Mouse (Mus musculus) gastrocnemius, postnatal 25 days (tissue): ENCODE measurements around the gene Usp28. TPM values are rescaled to one million over a fixed set of nuclear protein-coding genes. Genes with fewer than 3 reads are reported as not detected.
"Not testable (repeated sequence)": the region's sequence is repeated elsewhere in the genome, so short reads cannot be mapped to it uniquely, and the experiment has no call there.

ENCODE experiments used
- DNase-seq: peaks from one replicate; pipeline ENCODE4 v3.0.0; 2022
- long read RNA-seq, 2 experiments: library from polyadenylated mRNA; stranded (forward); transcript quantifications; one replicate each; pipeline ENCODE4 v2.0.0; 2021
- total RNA-seq, 2 experiments: library from RNA; stranded (reverse); gene quantifications; 1 replicate in 1 of 2; 2 replicates in 1 of 2; pipeline ENCODE4 v1.2.3; 2021

Gene Usp28
- 10 to 100 TPM; 63.8 to 92.9 TPM for total RNA-seq
- long read RNA-seq, experiment 1, partial matches to known transcripts = 4 of 30 reads
- long read RNA-seq, experiment 1, other reads (novel, unspliced or antisense) = 26 of 30 reads
- long read RNA-seq, experiment 2, full-length matches to known transcripts = 1 of 53 reads
- long read RNA-seq, experiment 2, partial matches to known transcripts = 5 of 53 reads
- long read RNA-seq, experiment 2, other reads (novel, unspliced or antisense) = 47 of 53 reads

DNA sequence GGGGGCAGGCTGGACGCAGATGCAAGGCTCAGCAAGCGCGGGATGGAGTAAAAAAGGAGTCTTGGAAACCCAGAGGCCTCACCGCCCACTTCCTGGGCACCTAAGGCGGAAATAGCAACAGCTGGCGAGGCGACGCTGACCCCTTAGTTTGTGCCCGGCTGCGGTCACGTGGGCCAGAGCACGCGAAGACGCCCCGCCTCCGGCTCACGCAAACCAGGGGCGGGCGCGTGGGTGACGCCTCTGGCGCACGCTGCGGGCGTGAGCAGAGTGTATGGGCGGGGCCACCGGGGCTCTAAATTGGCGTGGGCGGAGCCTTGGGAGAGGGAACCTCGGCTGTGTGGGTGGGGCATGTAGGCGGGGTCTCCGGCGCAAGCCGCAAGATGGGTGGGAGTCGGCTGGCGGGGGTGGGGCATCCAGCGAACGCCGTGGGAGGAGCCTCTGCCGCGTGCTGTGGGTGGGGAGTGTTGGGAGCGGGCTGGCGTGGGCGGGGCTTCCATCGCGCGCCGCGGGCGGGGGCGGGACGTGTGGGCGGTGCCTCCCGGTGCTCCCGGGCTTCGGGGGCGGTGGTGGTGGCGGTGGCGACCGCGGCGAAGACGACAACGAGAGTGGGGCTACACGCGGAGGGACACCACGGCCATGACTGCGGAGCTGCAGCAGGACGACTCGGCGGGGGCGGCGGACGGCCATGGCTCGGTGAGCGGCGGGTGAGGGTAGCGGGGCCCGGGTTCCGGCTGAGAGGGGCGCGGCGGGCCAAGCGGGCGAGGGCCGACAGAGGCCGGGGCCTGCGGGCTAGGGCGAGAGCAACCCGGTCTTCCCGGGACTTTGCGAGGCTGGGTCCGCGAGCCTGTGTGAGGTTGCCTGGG lies at the start of gene Usp28:
TSS of gene Usp28 (plus strand) at position 531 of the 863 bp plus-strand sequence.
- peak; percentile 99 for DNase-seq

DNA sequence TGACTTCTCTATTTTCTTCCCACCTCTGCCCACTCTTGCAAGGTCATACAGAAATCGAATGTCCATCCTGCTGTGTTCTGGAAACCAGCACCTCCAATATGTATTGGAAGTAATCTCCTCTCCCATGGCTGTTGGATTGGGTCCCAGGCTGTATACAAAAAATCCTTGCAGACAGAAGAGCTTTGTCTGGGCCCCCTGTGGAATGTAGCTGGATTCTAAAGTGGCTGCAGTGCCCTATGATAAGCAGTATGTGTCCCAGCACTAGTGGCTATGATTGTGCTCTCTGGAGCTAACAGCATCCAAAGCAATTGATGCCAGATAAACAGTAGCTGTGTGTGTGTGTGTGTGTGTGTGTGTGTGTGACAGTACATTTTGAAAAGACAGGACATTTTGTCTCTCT lies 42.8 kb upstream of the Usp28 start:
- no peak for DNase-seq

- no peak for DNase-seq
These were observed 37.6 kb upstream of the Usp28 start for GRCm38 (mm10) chr9:48947565-48947964.

- DNase-seq = no peak
These were observed 23.9 kb upstream of the Usp28 start for GRCm38 (mm10) chr9:48961314-48961713.

GRCm38 (mm10) chr9:48962131-48962530 lies 23.0 kb upstream of the Usp28 start:
- no peak for DNase-seq

- DNase-seq = no peak
These were observed 20.6 kb upstream of the Usp28 start, which contains the start of gene Htr3b for GRCm38 (mm10) chr9:48964587-48965040. Gene Htr3b, minus strand, starts transcription at chr9:48964990.

- DNase-seq = no peak
These were observed 12.7 kb upstream of the Usp28 start for GRCm38 (mm10) chr9:48972494-48972893.

DNA sequence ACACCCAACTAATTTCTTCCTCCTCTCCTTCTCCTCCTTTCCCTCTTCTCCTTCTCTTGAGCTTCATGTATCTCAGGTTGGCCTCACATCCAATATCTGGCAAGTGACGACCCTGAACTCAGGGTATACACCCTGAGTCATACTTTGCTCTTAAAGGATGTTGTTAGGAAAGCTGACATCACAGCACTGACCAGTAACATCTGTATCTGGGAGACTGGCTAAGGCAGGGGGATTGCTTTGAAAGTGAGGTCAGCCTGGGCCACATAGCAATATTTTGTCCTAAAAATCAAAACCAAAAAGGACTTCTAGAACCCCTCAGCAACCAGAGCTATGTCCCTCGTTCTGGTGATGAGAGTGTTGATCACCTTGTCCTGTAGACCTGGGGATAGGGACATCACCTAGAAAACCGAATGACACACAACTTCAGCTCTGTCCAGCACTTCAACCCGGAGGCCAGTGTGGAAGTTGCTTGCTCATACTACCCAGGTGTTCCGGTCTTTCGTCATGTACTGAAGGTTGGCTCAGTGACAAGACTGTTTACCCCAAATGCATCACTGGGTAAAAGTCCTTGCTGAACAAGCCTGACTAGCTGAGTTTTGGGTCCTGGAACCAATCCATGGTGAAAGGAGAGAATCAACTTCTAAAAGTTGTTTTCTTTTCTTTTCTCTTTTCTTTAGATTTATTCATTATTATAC lies 8.4 kb upstream of the Usp28 start:
- no peak for DNase-seq

DNA sequence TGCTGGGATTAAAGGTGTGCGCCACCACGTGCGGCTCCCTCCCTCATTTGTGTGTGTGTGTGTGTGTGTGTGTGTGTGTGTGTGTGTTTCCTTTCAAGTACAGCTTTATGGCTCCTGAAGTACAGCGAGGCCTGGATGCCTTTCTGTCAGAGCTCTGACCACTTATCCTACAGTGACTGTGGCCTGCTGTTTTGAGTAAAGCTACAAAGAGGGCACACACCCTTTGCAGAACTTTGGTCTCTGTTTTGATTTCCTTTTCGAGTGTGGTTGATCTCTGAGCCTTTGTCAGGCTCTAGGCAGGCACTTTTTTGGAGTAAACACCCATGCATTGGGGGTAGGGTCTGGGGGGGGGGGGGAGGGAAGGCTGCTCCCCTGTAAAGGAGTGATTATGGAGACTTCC lies 4.8 kb upstream of the Usp28 start:
- no peak for DNase-seq

DNA sequence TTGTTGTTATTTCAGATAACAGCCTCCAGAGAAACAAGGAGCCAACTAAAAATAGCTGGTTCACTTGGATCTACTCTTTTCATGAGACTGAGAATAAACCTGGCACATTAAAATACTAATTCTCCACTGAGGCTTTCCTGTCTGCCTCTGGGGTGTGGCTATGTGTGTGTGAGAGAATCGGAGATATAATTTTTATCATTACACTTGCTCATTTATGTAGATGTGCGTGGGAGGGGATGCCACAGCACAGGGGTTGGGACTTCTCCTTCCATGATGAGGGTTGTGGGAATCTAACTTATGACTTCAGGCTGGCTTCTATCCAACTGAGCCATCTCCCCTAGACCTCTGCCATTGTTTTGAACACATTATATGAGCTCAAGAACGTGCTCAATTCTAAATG lies 4.4 kb upstream of the Usp28 start:
- DNase-seq = no peak

GRCm38 (mm10) chr9:48981827-48982226 lies 3.3 kb upstream of the Usp28 start:
- DNase-seq = no peak

DNA sequence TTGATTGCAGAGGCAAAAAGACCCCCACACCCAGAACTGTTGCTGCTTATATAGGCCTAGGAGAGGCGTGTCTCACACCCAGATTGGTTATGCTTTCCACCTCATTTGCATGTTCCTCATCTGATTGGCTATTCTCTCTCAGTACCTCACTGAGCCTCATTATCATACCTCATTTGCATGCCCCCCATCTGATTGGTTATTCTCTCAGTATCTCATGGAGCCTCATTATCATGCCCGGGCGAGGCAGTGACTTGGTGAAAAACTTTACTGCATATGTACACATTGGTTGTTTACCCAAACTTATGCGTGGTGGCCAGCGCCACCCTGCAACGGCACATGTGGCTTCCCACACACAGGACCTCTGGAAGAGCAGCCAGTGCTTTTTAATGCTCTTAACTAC lies 1.4 kb upstream of the Usp28 start:
- not testable (repeated sequence) for DNase-seq

DNA sequence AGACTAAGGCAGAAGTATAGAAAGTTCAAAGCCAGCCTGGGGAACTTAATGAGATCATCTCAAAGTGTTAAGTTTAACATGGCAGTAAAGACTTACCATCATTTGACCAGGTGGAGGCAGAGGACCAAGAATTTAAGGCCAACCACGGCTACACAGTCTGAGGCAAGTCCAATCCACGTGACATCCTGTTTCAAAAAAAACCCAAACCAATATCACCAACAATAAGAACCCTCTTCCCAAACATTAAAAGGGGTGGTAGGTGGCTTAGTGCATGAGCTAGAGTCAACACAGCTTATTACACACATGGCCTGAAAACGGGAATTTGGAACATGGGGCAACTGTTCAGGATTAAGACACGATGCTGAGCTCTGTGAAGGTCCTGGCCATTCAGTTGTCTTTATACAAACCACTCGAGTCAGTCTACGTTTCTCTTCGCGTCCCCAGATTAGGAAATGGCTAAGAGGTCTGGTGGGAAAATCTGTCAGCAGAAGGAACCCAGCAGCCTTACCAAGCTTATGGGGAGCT lies 793 bp upstream of the Usp28 start:
- no peak for DNase-seq

GRCm38 (mm10) chr9:48985708-48986088 lies 523 bp downstream of the Usp28 start:
- no peak for DNase-seq

- peak; percentile 18 for DNase-seq
These were observed 1.5 kb downstream of the Usp28 start for GRCm38 (mm10) chr9:48986616-48987141.

GRCm38 (mm10) chr9:48987201-48988101 lies 2.3 kb downstream of the Usp28 start:
- DNase-seq = no peak

DNA sequence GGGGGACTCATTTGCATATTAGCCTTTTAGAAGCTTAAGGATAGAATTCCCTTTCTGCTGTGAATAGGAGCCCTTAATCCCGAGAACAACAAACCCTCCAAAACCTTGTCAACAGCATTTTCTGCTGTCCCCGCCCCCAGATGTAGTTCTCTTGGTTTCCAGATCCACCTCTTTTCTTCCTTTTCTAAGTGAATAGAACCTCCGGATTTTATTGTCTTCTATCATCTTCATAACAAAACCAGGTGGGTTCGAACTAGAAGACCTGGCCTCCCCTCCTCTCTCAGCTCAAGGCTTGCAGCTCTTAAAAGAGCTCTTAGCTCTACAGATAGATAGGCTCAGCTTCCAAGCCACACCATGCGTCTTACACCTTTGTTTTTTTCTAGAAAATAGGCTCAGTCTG lies 6.5 kb downstream of the Usp28 start:
- DNase-seq = no peak

- no peak for DNase-seq
These were observed 9.6 kb downstream of the Usp28 start for GRCm38 (mm10) chr9:48994779-48995178.

DNA sequence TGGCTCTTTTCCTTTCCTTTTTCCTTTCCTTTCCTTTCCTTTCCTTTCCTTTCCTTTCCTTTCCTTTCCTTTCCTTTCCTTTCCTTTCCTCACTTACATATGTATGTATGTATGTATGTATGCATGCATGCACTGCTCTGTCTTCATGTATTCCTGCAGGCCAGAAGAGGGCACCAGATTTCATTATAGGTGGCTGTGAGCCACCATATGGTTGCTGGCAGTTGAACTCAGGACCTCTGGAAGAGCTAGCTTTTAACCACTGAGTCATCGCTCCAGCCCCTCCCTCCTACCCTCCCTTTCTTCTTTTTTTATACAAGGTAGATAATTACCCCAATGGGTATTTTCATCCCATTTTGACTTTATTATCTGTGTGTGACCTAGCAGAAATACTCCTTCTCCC lies 10.6 kb downstream of the Usp28 start:
- no peak for DNase-seq

GRCm38 (mm10) chr9:48999256-48999655 lies 14.1 kb downstream of the Usp28 start:
- peak; percentile 46 for DNase-seq

- DNase-seq = no peak
These were observed 30.6 kb downstream of the Usp28 start for GRCm38 (mm10) chr9:49015824-49016223.
